Mouse (Mus musculus): Measurements from ENCODE around the gene Srsf9. TPM values are rescaled to one million over a fixed set of nuclear protein-coding genes. Genes with fewer than 3 reads are reported as not detected.

The Srsf9 gene
- polyA plus RNA-seq, 1 experiment = 38.0 TPM

- Histone ChIP-seq H3K27ac (ENCODE audit: insufficient read depth, low read depth, low read length) (no peak overlapping the region), H3K27me3 (ENCODE audit: control insufficient read depth, insufficient read depth, low read length) (no peaks in the 10 kb centered on the region), H3K4me3 (ENCODE audit: low read depth, low read length) (no peak overlapping the region), H3K4me1 (ENCODE audit: control insufficient read depth, insufficient read depth, insufficient read length, low read length) (no peaks in the 10 kb centered on the region), H3K36me3 (ENCODE audit: control insufficient read depth, insufficient read depth, low read length) (no peaks in the 10 kb centered on the region)
- TF ChIP-seq CTCF (IDR thresholded peaks at IDR 0.05; ENCODE audit: extremely low read depth, insufficient read length, insufficient replicate concordance, low read depth, low read length) (no peak), POLR2A (IDR thresholded peaks at IDR 0.05; ENCODE audit: low read depth, low read length) (no peak)
- WGBS = 30% methylated on average over 5 of the region's 5 CpGs
Measured at GRCm38 (mm10) chr5:115359851-115360372, 32.9 kb downstream of the Srsf9 start.

- no peak overlapping the region for H3K4me3 ChIP-seq (ENCODE audit: low read depth, low read length)
- H3K4me1 ChIP-seq (ENCODE audit: control insufficient read depth, insufficient read depth, insufficient read length, low read length) = no peaks in the 10 kb centered on the region
- no peaks in the 10 kb centered on the region for H3K36me3 ChIP-seq (ENCODE audit: control insufficient read depth, insufficient read depth, low read length)
- no peak overlapping the region for H3K27ac ChIP-seq (ENCODE audit: insufficient read depth, low read depth, low read length)
- 24% methylated on average over 7 of the region's 7 CpGs for whole genome bisulfite sequencing
- no peaks in the 10 kb centered on the region for H3K27me3 ChIP-seq (ENCODE audit: control insufficient read depth, insufficient read depth, low read length)
- TF ChIP-seq POLR2A (IDR thresholded peaks at IDR 0.05; ENCODE audit: low read depth, low read length) = no peak
- no peak for TF ChIP-seq CTCF (IDR thresholded peaks at IDR 0.05; ENCODE audit: extremely low read depth, insufficient read length, insufficient replicate concordance, low read depth, low read length)
Measured at GRCm38 (mm10) chr5:115362216-115362615, 35.2 kb downstream of the Srsf9 start.

GRCm38 (mm10) chr5:115362819-115363714, 36.1 kb downstream of the Srsf9 start:
- no peak for TF ChIP-seq POLR2A (IDR thresholded peaks at IDR 0.05; ENCODE audit: low read depth, low read length)
- no peak for TF ChIP-seq CTCF (IDR thresholded peaks at IDR 0.05; ENCODE audit: extremely low read depth, insufficient read length, insufficient replicate concordance, low read depth, low read length)
- no peaks in the 10 kb centered on the region for H3K4me1 ChIP-seq (ENCODE audit: control insufficient read depth, insufficient read depth, insufficient read length, low read length)
- no peak overlapping the region for H3K4me3 ChIP-seq (ENCODE audit: low read depth, low read length)
- 28% methylated on average over 19 of the region's 19 CpGs for WGBS
- H3K36me3 ChIP-seq (ENCODE audit: control insufficient read depth, insufficient read depth, low read length) = no peaks in the 10 kb centered on the region
- no peaks in the 10 kb centered on the region for H3K27me3 ChIP-seq (ENCODE audit: control insufficient read depth, insufficient read depth, low read length)
- no peak overlapping the region for H3K27ac ChIP-seq (ENCODE audit: insufficient read depth, low read depth, low read length)

- Histone ChIP-seq H3K27me3 (ENCODE audit: control insufficient read depth, insufficient read depth, low read length) (no peaks in the 10 kb centered on the region), H3K4me3 (ENCODE audit: low read depth, low read length) (no peak overlapping the region), H3K27ac (ENCODE audit: insufficient read depth, low read depth, low read length) (no peak overlapping the region), H3K36me3 (ENCODE audit: control insufficient read depth, insufficient read depth, low read length) (no peaks in the 10 kb centered on the region), H3K4me1 (ENCODE audit: control insufficient read depth, insufficient read depth, insufficient read length, low read length) (no peaks in the 10 kb centered on the region)
- TF ChIP-seq POLR2A (IDR thresholded peaks at IDR 0.05; ENCODE audit: low read depth, low read length) = no peak
- TF ChIP-seq CTCF (IDR thresholded peaks at IDR 0.05; ENCODE audit: extremely low read depth, insufficient read length, insufficient replicate concordance, low read depth, low read length) = no peak
- WGBS = 76% methylated on average over 4 of the region's 4 CpGs
Measured at GRCm38 (mm10) chr5:115364782-115365181, 37.8 kb downstream of the Srsf9 start.

GRCm38 (mm10) chr5:115371736-115372135, 44.8 kb downstream of the Srsf9 start:
- TF ChIP-seq POLR2A (IDR thresholded peaks at IDR 0.05; ENCODE audit: low read depth, low read length) (no peak), CTCF (IDR thresholded peaks at IDR 0.05; ENCODE audit: extremely low read depth, insufficient read length, insufficient replicate concordance, low read depth, low read length) (no peak)
- Histone ChIP-seq H3K27me3 (ENCODE audit: control insufficient read depth, insufficient read depth, low read length) (peaks cover 11% of the 10 kb centered on the region), H3K4me3 (ENCODE audit: low read depth, low read length) (no peak overlapping the region), H3K4me1 (ENCODE audit: control insufficient read depth, insufficient read depth, insufficient read length, low read length) (no peaks in the 10 kb centered on the region), H3K36me3 (ENCODE audit: control insufficient read depth, insufficient read depth, low read length) (no peaks in the 10 kb centered on the region), H3K27ac (ENCODE audit: insufficient read depth, low read depth, low read length) (no peak overlapping the region)
- WGBS = 62% methylated on average over 9 of the region's 9 CpGs

GRCm38 (mm10) chr5:115373441-115374203, 46.6 kb downstream of the Srsf9 start:
- H3K27me3 ChIP-seq (ENCODE audit: control insufficient read depth, insufficient read depth, low read length) = peaks cover 11% of the 10 kb centered on the region
- H3K36me3 ChIP-seq (ENCODE audit: control insufficient read depth, insufficient read depth, low read length) = no peaks in the 10 kb centered on the region
- WGBS = 38% methylated on average over 26 of the region's 26 CpGs
- H3K4me3 ChIP-seq (ENCODE audit: low read depth, low read length) = no peak overlapping the region
- H3K4me1 ChIP-seq (ENCODE audit: control insufficient read depth, insufficient read depth, insufficient read length, low read length) = no peaks in the 10 kb centered on the region
- TF ChIP-seq POLR2A (IDR thresholded peaks at IDR 0.05; ENCODE audit: low read depth, low read length) = no peak
- TF ChIP-seq CTCF (IDR thresholded peaks at IDR 0.05; ENCODE audit: extremely low read depth, insufficient read length, insufficient replicate concordance, low read depth, low read length) = no peak
- no peak overlapping the region for H3K27ac ChIP-seq (ENCODE audit: insufficient read depth, low read depth, low read length)
